Mouse (Mus musculus) kidney, embryonic 14.5 days (tissue): ENCODE data around the gene Fam107b. TPM values are rescaled to one million over a fixed set of nuclear protein-coding genes. Genes with fewer than 3 reads are reported as not detected.
A peak's percentile ranks its signal among the peaks of the same experiment; 100 is the strongest.
"Not testable (repeated sequence)": the region's sequence is repeated elsewhere in the genome, so short reads cannot be mapped to it uniquely, and the experiment has no call there.

ENCODE experiments used
- ATAC-seq: fragments of 200-750 bp; cut with Nextera tagmentation; 2 replicates; pipeline ENCODE4 v1.8.0; 2017; ENCODE audit warnings: moderate number of reproducible peaks, mild to moderate bottlenecking, moderate TSS enrichment, moderate library complexity; ENCODE audit not compliant: low FRiP score, low TSS enrichment
- H3K27ac ChIP-seq: fragments of 300-500 bp; sonication (generic); 2 replicates; pipeline ENCODE4 v1.5.1; 2014; ENCODE audit warnings: low read depth, mild to moderate bottlenecking, low read length, moderate library complexity, mixed read lengths
- H3K27me3 ChIP-seq: fragments of 300-500 bp; sonication (generic); 2 replicates; pipeline ENCODE4 v1.6.1; 2014; ENCODE audit warnings: mild to moderate bottlenecking, low read length; ENCODE audit not compliant: control insufficient read depth, insufficient read depth
- H3K36me3 ChIP-seq: fragments of 300-500 bp; sonication (generic); 2 replicates; pipeline ENCODE4 v1.6.1; 2014; ENCODE audit warnings: low read length, mixed read lengths; ENCODE audit not compliant: control insufficient read depth, insufficient read depth
- H3K4me1 ChIP-seq: fragments of 300-500 bp; sonication (generic); 2 replicates; pipeline ENCODE4 v1.6.1; 2014; ENCODE audit warnings: low read length, mixed read lengths; ENCODE audit not compliant: control insufficient read depth, insufficient read depth
- H3K4me2 ChIP-seq: fragments of 300-500 bp; sonication (generic); replicated peaks from 2 replicates; pipeline ENCODE4 v1.6.1; 2014; ENCODE audit warnings: low read depth, mild to moderate bottlenecking, low read length
- H3K4me3 ChIP-seq: fragments of 300-500 bp; sonication (generic); 2 replicates; pipeline ENCODE4 v1.5.1; 2014; ENCODE audit warnings: mild to moderate bottlenecking, low read length
- H3K9ac ChIP-seq: fragments of 300-500 bp; sonication (generic); 2 replicates; pipeline ENCODE4 v1.6.1; 2014; ENCODE audit warnings: low read depth, mild to moderate bottlenecking, low read length, moderate library complexity
- H3K9me3 ChIP-seq: fragments of 300-500 bp; sonication (generic); 2 replicates; pipeline ENCODE4 v1.6.1; 2016; ENCODE audit warnings: low read length; ENCODE audit not compliant: control insufficient read depth
- WGBS: fragments of 180-500 bp; shearing (Covaris S2); extraction: QIAGEN DNeasy Blood & Tissue Kit; methylation state at CpG from one replicate; pipeline ENCODE4 v1.1.7; 2014; 5-methylcytosine and 5-hydroxymethylcytosine counted together
- polyA plus RNA-seq: library from polyadenylated mRNA; unstranded; fragments of >200 nt; fragmentation: Nextera tagmentation; extraction: Ambion mirVana; gene quantifications from 2 replicates; pipeline ENCODE4 v1.2.1, GENCODE M21; 2014

Fam107b gene
- polyA plus RNA-seq, 1 experiment from 2014 or later = 77.0 TPM

DNA sequence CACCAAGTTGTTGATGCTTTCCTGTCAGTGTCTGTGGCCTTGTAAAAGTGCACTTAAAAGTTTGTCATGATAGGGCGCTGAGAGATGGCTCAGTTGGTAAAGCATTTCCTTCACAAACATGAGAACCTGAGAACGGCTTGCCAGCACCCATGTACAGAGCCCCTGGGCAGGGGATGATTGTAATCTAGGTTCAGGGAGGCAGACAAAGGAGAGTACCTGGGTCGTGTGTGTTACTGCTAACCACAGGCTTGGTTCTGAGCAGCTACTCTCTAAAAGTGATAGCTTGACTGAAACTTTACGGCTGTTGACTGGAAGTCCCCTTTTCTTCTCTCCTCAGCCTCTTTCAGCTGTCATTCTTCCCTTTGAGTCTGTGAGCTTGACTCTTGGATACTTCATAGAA, 147.6 kb downstream of the Fam107b start:
- Histone ChIP-seq H3K4me2 (no peak overlapping the region), H3K4me3 (no peak overlapping the region), H3K27me3 (no peaks in the 10 kb centered on the region), H3K27ac (no peak overlapping the region), H3K36me3 (no peaks in the 10 kb centered on the region), H3K4me1 (peaks cover 11% of the 10 kb centered on the region), H3K9ac (no peak overlapping the region), H3K9me3 (no peaks in the 10 kb centered on the region)
- WGBS = 75% methylated on average over 4 of the region's 4 CpGs
- no peak for ATAC-seq

DNA sequence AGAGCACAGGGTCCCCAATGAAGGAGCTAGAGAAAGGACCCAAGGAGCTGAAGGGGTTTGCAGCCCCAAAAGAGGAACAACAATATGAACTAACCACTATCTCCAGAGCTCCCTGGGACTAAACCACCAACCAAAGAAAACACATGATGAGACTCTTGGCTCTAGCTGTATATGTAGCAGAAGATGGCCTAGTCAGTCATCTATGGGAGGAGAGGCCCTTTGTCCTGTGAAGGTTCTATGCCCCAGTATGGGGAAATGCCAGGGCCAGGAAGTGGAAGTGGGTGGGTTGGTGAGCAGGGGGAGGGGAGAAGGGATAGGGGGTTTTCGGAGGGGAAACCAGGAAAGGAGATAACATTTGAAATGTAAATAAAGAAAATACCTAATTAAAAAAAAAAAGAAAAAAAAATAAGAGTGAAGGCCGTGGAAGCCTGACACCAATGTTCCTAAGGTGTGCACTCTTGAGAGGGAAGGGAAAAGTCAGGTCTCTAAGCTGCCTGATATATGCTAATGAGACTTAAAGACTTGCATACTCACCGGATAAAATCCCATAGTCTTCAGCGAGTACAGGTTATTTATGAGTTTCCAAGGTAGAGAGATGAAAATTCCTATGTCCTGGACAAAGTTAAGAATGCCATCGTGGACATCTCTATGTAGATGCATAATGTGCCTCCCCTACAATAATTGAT, 149.3 kb downstream of the Fam107b start:
- H3K9ac ChIP-seq, ATAC-seq, H3K27ac ChIP-seq, H3K4me2 ChIP-seq, H3K9me3 ChIP-seq, H3K4me3 ChIP-seq, H3K36me3 ChIP-seq, H3K27me3 ChIP-seq: not testable (repeated sequence)
- H3K4me1 ChIP-seq = peaks cover 11% of the 10 kb centered on the region
- 74% methylated on average over 5 of the region's 5 CpGs for WGBS

DNA sequence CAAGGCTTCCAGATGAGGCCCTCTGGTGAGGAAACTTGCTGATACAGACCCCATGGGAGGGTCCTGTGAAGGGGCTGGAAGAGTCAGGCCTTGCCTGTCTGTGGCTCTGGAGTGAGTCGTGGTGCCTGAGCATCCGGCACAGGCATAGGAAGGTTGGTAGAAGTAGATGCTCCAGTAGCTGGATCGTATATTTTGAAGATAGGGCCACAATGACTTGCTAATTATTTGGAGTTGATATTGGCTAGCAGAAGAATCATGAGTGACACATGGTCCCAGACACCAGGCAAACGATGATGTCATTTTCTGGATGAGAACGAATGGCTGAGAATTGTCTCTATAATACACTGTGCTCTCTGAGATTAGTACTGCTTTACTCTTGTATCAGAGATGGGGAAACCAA, 150.8 kb downstream of the Fam107b start:
- Histone ChIP-seq H3K9me3 (no peaks in the 10 kb centered on the region), H3K4me2 (no peak overlapping the region), H3K4me1 (peaks cover 5% of the 10 kb centered on the region; the same call in 1 of the 2 replicates), H3K27me3 (no peaks in the 10 kb centered on the region), H3K4me3 (no peak overlapping the region), H3K9ac (no peak overlapping the region), H3K27ac (no peak overlapping the region), H3K36me3 (no peaks in the 10 kb centered on the region)
- 90% methylated on average over 5 of the region's 5 CpGs for WGBS
- no peak for ATAC-seq

DNA sequence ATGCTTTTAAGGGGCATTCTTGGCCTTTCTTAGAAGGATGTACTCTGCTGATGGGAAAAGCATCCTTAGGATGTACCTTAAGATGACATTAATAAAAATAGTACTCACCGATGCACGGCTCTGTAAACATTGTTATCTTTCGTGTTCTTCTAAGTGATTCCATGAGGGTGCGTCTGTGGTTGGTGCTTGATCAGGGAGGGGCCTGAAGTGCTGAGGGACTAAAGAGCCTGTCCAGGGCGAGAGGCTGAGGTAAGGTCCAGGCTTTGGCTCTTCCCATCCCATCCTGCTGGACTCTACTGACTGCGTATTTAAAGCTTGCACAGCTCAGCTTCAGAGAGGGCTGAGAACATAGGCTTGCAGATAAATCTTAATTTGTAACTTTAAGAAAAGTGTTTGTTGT, 151.7 kb downstream of the Fam107b start:
- ATAC-seq = no peak
- WGBS = 80% methylated on average over 6 of the region's 6 CpGs
- Histone ChIP-seq H3K9ac (no peak overlapping the region), H3K4me3 (no peak overlapping the region), H3K4me1 (peaks cover 5% of the 10 kb centered on the region; the same call in 1 of the 2 replicates), H3K27ac (no peak overlapping the region), H3K27me3 (no peaks in the 10 kb centered on the region), H3K36me3 (no peaks in the 10 kb centered on the region), H3K9me3 (no peaks in the 10 kb centered on the region), H3K4me2 (no peak overlapping the region)

DNA sequence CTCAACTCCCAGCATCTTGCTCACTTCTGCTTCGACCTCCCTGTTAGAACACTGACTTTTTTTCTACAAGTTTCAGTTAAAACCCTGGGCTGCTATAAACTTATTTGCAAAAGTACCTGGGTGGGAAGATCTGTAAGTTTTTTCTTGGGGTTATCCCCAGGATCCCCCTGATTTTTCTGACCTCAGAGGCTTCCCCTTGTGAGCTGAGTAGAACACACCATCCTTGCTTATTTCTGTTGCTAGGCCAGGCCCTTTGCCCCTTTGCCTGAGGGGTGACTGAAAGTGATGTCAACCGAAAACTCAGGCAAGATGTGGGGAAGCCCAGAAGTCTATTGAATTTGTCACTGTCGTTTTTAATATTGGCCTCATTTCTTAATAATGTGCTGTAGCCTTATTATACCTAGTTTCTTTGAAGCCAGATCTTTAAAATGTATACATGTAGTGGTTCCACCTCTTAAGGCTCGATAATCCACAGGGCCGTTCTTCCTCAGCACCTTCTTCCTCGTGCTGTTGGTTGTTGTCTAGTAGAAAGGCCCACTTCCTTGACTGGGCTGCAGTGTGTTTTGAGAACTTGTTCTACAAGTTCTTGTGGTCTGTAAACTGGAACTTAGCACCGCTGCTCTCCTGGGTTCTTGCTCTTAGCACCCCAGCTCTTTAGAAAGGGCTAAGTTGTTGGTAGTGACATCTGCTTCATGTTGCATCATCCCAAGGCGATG, 153.3 kb downstream of the Fam107b start:
- 89% methylated on average over 8 of the region's 8 CpGs for WGBS
- Histone ChIP-seq H3K4me2 (no peak overlapping the region), H3K36me3 (no peaks in the 10 kb centered on the region), H3K9ac (no peak overlapping the region), H3K4me1 (no peaks in the 10 kb centered on the region), H3K27ac (no peak overlapping the region), H3K27me3 (no peaks in the 10 kb centered on the region), H3K9me3 (no peaks in the 10 kb centered on the region), H3K4me3 (no peak overlapping the region)
- no peak for ATAC-seq

DNA sequence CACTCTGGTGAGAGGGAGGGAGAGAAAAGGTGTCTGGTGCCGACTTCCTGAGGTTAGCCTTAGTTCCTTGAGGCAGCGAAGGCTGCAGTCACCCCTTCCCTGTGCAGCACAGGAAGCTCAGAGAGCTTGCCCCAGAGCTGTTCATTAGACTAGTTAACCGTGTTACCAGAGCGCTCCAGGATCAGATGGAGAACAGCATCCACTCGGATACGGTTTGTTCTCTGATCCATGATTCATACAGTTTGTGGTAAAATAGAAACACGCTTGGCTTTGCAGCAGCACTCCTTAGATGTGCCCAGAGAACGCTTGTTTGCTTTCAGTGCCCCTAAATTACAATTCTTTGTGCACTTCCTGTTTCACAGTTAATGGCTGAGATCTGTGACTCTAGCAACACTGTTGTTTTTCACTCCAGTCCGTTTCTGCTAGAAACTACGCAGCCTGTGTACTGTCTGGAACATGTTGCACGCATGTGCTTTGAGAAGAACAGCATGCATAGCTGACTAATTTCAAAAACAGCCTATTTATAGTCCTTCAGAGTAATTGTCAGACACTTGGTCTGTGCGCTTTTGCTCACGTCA, 156.3 kb downstream of the Fam107b start:
- ATAC-seq = no peak

DNA sequence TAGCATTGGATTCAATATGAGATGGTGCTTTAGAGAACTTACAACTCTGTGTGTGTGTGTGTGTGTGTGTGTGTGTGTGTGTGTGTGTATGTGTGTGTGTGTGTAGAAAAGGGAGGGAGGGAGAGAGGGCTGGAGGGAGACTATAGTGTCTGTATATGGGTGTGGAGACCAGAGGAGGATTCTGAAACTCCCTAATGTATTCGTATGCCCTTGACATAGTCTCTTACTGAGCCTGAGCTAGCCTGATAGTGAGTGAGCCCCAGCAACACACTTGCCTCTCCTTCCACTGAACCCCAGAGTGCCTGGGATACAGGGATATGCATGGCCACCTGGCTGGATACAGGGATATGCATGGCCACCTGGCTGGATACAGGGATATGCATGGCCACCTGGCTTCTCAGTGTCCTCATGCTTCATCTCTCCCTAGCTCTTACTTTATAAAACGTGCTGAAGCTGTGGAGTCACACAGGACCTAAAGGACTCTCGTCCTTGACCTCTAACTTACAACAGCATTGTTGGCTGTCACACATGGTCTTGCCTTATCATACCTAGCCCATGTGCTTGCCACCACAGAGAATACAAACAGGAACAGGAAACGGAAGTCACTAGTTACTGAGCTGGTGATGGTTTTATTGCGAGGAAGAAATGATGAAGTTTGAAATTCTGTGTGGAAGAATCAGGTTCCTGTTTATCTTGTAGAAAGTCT, 157.1 kb downstream of the Fam107b start:
- no peaks in the 10 kb centered on the region for H3K9me3 ChIP-seq
- H3K9ac ChIP-seq = no peak overlapping the region
- no peaks in the 10 kb centered on the region for H3K27me3 ChIP-seq
- peak; percentile 58 for ATAC-seq
- no peak overlapping the region for H3K4me3 ChIP-seq
- no peak overlapping the region for H3K4me2 ChIP-seq
- no peak overlapping the region for H3K27ac ChIP-seq
- H3K36me3 ChIP-seq = no peaks in the 10 kb centered on the region
- WGBS = 66% methylated on average over 5 of the region's 5 CpGs
- 0 out of 2 replicates have a peak, but pooled peaks cover 4% of the 10 kb centered on the region for H3K4me1 ChIP-seq

More for the DNA sequence above, 156.3 kb downstream of the Fam107b start:
- Histone ChIP-seq H3K27ac (peak overlapping the region; percentile 76; the same call in 1 of the 2 replicates), H3K27me3 (no peaks in the 10 kb centered on the region), H3K36me3 (no peaks in the 10 kb centered on the region), H3K9me3 (no peaks in the 10 kb centered on the region), H3K4me2 (no peak overlapping the region; the same call in 1 of the 2 replicates), H3K9ac (peak overlapping the region; percentile 9), H3K4me3 (no peak overlapping the region), H3K4me1 (0 out of 2 replicates have a peak, but pooled peaks cover 4% of the 10 kb centered on the region)
- 37% methylated on average over 13 of the region's 13 CpGs for WGBS

DNA sequence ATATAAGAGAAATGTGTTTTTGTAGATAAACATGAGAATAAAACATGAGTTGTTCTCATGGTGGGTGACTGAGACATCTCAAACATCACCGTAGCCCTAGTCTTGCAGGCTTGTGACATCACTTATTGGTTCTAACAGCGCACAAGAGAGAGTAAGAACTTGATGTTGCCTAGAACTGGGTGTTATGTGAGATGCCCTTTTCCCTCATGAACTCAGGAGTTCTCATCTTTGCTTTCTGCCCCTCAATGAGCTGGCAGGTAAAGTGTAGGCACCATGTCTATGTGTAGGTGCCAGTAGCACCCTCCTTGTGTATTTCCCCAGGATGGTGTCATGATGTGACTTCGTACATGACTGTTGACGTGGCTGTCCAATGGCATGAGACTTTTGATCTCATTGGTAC, 157.8 kb downstream of the Fam107b start:
- ATAC-seq = no peak
- H3K9ac ChIP-seq = no peak overlapping the region
- H3K27me3 ChIP-seq = no peaks in the 10 kb centered on the region
- WGBS = 98% methylated on average over 4 of the region's 4 CpGs
- H3K4me1 ChIP-seq = 0 out of 2 replicates have a peak, but pooled peaks cover 4% of the 10 kb centered on the region
- no peak overlapping the region for H3K4me2 ChIP-seq
- no peaks in the 10 kb centered on the region for H3K9me3 ChIP-seq
- H3K4me3 ChIP-seq = no peak overlapping the region
- no peak overlapping the region for H3K27ac ChIP-seq
- H3K36me3 ChIP-seq = no peaks in the 10 kb centered on the region
